Mouse (Mus musculus): ENCODE results near the gene Atp9a. TPM values are rescaled to one million over a fixed set of nuclear protein-coding genes. Genes with fewer than 3 reads are reported as not detected.

The Atp9a gene
- total RNA-seq, 2 experiments from 2014 or later = 64.0 TPM

DNA sequence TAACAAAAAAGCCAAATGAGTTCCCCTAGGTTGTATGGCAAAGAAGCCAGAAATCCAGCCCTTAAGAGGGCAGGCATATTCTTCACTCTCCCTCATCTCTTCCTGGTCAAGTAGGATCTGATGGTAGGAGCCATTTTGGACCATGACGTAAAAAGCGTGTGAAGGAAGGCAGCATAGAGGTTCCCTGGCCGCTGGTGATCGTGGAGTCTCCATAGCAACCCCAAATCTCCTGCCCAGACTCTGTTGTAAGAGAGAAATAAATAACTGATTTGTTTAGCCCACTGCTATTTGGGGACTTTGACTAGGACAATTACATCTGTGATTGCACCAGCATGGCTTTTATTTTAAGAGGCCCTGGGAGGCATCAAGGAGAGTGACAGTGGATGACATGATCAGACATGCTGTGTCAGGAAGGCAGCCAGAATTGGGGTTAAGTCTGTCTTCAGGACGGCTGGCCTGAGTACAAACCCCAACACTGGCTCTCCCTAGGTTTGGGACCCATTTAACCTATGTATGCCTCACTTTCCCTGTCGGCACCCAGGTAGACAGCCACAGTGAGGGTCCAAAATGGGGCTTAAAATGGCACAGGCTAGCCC lies 132.5 kb downstream of the Atp9a start:
- DNase-seq = no peak
- intact Hi-C loops (cut with DNase I) = no loop called here

- intact Hi-C loops (cut with DNase I) = no loop called here
- DNase-seq = peak; percentile 54 to 56
Measured at GRCm38 (mm10) chr2:168608125-168608564, 134.1 kb downstream of the Atp9a start.

DNA sequence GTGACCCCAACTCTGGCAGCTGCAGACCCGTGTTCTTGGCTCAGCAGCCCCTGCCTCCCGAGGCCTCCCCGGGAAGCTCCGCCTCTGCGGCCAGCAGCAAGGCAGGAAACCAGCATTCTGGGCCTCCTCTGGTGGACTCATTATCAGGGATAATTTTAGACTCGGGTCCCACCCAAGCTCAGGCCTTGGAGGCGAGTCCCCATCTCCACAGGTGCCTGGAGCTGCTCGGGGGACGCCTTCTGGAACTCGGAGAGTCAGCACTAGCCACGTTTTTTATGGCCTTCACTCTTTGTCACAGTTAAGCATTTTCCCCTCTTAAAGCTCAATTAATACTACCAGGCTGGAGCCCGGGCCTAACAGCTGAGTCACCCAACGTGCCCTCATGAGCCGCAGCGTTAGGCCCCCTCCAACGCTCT lies 137.5 kb downstream of the Atp9a start:
- intact Hi-C loops (cut with DNase I) = no loop called here

DNA sequence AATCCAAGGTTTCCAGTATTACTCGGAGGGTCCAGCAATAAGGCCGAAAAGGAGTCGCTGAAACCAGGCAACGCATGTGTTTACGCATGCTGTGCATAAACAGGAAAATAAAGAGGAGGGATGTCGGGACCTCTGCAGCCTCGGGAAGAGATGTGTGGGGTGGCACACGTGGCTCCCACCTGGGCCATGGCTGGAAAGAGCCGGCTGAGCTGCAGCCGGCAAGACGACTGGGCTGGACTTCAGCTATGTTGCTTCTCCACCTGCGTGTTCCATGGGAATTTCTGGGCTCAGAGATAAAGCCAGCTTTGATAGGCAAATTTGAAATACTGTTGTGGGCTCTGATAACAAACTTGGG lies 139.8 kb downstream of the Atp9a start:
- intact Hi-C loops (cut with DNase I) = no loop called here

More for the DNA sequence above, 137.5 kb downstream of the Atp9a start:
- DNase-seq = peak; percentile 74 to 80

DNA sequence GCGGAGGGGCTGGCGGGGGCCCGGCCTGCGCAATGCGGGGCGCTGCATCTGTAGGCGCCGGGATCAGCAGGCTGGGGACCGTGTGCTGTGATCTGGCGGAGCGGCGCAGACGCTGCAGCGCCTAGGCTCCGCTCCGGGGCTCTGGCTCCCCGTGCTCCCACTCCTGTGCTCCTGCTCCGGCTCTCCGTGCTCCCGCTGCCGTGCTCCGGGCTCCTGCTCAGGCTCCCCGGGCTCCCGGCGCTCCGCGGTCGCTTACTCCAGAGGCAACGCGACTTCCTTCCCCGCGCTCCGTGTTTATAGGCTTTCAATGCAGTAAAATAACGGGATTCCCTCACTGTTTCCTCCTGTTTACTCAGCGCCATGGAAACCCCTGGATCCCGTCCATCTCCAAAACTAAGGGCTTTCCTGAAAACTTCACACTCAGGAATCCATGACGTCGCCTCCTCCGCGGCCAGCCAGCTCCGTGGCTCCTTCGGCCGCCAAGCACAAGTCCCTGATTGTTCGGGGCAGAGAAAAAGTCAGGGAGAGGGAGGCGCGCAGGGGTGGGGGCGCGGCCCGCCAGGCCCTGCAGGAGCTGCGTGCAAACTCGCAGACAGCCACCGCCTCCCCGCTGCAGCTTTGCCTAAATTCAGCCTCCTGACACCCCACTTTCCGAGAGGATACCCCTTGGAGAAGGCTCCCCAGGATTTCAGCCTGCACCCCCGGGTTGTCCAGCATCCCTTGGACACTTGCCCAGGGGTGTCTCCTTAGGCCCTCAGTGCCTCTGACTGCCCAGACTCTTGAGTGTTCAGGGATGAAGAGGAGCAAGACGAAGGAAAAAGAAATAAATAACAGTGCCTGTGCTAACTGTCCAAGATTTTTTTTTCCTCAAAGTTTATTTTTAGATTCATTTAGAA lies 140.5 kb downstream of the Atp9a start, which contains the start of gene Nfatc2:
TSS of gene Nfatc2 (minus strand) at position 167 of the 896 bp plus-strand sequence.
- intact Hi-C loops (cut with DNase I) = no loop called here
- peak; percentile 94 for DNase-seq

More for the DNA sequence above, 139.8 kb downstream of the Atp9a start:
- DNase-seq = peak; percentile 9

DNA sequence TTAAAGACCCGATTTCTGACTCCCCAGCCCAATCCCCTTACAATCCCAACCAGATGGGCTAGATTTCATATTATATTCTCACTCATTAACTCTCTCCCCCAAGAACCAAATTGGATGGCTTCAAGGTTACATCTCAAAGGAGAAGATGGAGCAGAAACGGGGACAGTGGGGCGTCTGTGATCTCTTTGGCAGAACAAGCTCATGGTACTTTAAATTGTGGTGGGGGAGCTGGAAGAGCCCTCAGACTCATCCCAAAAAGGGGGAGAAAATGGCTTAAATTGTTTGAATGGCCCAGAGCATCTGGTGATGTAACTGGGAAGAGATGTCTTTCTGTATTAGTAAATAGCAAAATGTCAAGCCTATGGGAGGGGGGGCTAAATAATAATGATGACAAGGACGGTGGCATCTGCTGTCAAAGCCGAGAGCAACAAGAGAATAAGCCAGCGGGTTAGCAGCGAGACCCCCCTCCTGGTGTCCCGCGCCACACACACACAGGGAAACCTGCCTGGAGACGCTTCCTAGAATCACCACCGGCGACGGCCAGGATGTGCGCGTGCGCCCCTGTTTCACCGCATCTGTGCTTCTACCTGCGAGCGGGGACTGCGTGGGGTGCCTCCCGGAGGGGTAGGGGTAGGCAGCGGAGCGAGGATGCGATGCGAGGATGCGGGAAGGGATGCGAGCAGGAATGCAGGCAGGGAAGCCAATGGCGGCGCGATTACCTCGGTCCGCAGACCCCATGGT lies 141.3 kb downstream of the Atp9a start:
- intact Hi-C loops (cut with DNase I) = no loop called here
- DNase-seq = peak in 1 of 2 experiments; percentile 37

GRCm38 (mm10) chr2:168595693-168596092 lies 146.5 kb downstream of the Atp9a start:
- DNase-seq = no peak
- intact Hi-C loops (cut with DNase I) = no loop called here

DNA sequence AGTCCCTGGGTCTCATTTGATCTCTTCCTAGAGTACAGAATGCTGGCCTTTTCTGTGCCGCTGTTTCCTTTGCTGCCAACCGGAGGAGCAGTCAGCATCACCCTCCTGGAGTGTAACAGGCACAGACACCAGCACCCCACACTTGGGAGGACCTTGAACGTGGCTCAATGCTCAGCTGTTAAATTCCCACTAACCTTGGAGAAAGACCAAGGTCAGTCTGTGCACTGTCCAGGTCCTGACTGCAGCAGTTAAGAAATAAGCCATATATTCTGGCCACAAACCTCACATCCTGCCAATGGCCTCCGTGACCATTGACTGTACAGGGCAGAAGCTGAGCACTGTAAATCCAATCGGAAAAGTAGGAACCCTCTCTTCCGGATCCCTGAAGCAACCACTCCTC lies 148.5 kb downstream of the Atp9a start:
- no peak for DNase-seq
- intact Hi-C loops (cut with DNase I) = loop anchor here (5.0 kb wide), 1 partner anchor 71 kb away; no protein-coding TSS in a partner anchor

- intact Hi-C loops (cut with DNase I) = loop anchor here (5.0 kb wide), 1 partner anchor 71 kb away; no protein-coding TSS in a partner anchor
Measured at GRCm38 (mm10) chr2:168593004-168593403, 149.2 kb downstream of the Atp9a start.

GRCm38 (mm10) chr2:168591076-168591475 lies 151.1 kb downstream of the Atp9a start:
- DNase-seq = no peak
- intact Hi-C loops (cut with DNase I) = loop anchor here (5.0 kb wide), 1 partner anchor 69 kb away; no protein-coding TSS in a partner anchor

More at GRCm38 (mm10) chr2:168593004-168593403, 149.2 kb downstream of the Atp9a start:
- DNase-seq = peak in 1 of 2 experiments; percentile 39

DNA sequence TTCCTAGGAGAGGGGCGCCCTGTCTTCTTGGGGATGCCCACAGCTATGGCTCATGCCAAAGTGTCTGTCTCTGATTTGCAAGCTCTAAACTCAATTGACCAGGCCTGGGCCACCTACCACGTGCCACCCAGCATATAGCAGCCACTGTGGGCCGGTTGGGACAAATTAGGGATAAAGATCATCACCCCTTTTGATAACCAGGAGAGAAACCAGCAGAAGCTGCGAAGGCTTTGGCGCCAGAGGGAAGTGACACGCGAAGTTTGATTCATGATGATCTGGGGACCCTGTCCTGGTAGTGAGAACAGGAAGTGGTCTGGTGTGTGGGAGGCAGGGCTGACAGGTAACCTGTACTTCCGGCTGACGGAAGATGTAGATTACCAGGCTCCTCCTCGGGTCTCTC lies 151.7 kb downstream of the Atp9a start:
- DNase-seq = peak in 1 of 2 experiments; percentile 12
- intact Hi-C loops (cut with DNase I) = loop anchor here (5.0 kb wide), 1 partner anchor 68 kb away; no protein-coding TSS in a partner anchor

DNA sequence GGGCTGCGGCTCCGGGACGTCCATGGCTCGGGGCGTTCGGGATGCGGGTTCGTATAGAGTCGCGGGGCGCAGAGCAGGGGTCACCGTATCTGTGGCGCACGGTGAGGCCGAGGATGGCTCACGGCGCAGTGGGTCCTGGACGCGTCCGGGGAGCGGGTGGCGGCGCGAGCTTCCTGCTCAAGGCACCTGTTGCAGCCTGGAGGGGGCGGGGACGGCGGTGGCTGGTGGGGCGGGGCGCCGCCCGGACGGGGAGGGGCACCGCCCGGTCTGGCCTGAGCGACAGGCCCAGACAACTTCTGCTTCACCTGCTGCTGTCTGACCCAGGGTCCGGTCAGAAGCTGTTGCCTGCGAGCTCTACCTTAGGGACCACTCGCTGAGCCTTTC lies 152.0 kb downstream of the Atp9a start:
- intact Hi-C loops (cut with DNase I) = loop anchor here (5.0 kb wide), 1 partner anchor 68 kb away; no protein-coding TSS in a partner anchor
- peak; percentile 54 to 63 for DNase-seq

DNA sequence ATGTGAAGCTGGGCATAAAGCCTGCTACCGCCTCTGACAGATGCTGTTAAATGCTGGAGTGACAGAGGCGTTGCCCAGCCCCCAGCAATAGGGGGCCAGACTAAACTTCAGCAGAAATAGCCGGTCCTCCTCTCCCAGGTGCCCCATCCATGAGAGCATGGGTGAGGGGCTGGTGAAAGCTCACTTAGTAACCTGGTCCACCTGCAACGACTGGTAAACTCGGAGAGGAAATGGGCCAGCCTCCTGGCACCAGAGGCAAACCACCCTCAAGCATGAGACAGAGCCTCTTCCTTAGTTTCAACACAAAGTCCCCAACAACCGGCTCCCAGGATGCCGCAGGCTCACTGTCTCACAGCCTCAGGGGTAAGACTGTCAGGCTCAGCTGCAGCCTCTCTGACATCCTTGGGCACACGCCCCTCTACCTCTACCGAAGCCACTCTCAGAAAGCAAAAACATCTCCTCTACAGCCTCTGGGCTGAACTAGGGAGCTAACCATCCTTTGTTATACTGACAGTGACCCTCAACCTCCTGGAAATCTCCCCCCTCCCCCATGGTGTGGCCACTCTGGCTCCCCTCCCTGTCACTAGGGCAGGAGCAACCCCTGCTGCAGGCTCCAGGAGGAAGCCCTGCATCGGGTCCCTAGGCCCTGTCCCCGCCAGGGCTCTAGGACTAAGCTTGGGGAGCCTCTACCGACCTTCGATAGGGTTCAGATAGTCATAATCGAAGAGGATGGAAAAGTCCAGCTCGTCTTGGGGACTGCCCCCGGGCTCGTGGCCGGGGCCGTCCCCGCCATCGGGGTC lies 152.6 kb downstream of the Atp9a start:
- intact Hi-C loops (cut with DNase I) = loop anchor here (5.0 kb wide), 1 partner anchor 67 kb away; no protein-coding TSS in a partner anchor

GRCm38 (mm10) chr2:168588591-168589367 lies 153.4 kb downstream of the Atp9a start:
- intact Hi-C loops (cut with DNase I) = no loop called here
- DNase-seq = no peak

More for the DNA sequence above, 152.6 kb downstream of the Atp9a start:
- DNase-seq = peak in 1 of 2 experiments; percentile 37

GRCm38 (mm10) chr2:168587159-168587558 lies 155.1 kb downstream of the Atp9a start:
- intact Hi-C loops (cut with DNase I) = no loop called here
- no peak for DNase-seq

- peak; percentile 74 to 83 for DNase-seq
- intact Hi-C loops (cut with DNase I) = no loop called here
Measured at GRCm38 (mm10) chr2:168586512-168586911, 155.7 kb downstream of the Atp9a start.

DNA sequence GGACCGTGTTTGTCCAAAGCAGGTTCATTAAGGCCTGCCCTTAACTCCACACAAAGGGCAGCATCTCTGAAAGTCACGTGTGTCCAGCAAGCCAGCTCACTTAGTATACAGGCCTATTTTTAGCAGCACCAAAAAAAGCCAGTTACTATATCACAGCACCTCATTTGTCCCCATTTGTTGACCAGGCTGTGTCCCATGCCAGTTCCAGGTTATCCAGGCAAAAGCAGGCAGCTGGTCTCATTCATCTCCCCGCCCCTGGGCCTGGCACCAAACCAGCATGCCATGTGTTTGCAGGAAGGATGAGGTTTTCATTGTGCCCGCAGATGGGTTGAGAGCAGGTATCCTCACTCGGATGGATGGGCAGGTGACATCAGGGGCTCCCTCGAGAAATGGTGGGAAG lies 157.4 kb downstream of the Atp9a start:
- intact Hi-C loops (cut with DNase I) = loop anchor here (5.0 kb wide), 1 partner anchor 58 kb away; no protein-coding TSS in a partner anchor
- DNase-seq = peak; percentile 74 to 80
